Mouse (Mus musculus) CH12.LX (cell line): ENCODE data around the gene Gsta2.
"Not testable (repeated sequence)": the region's sequence is repeated elsewhere in the genome, so short reads cannot be mapped to it uniquely, and the experiment has no call there.

Experiments
- CHD1 ChIP-seq: IDR thresholded peaks from 2 replicates; pipeline ENCODE4 v1.6.1; 2012; ENCODE audit warnings: low read depth, low read length, improper control_type of control experiment, inconsistent platforms
- MAX ChIP-seq: IDR thresholded peaks from 2 replicates; pipeline ENCODE4 v1.6.1; 2011; ENCODE audit warnings: low read length, improper control_type of control experiment
- POLR2A ChIP-seq: IDR thresholded peaks from 2 replicates; pipeline ENCODE4 v1.6.1; 2011; ENCODE audit warnings: low read depth, mild to moderate bottlenecking, improper control_type of control experiment, low read length

DNA sequence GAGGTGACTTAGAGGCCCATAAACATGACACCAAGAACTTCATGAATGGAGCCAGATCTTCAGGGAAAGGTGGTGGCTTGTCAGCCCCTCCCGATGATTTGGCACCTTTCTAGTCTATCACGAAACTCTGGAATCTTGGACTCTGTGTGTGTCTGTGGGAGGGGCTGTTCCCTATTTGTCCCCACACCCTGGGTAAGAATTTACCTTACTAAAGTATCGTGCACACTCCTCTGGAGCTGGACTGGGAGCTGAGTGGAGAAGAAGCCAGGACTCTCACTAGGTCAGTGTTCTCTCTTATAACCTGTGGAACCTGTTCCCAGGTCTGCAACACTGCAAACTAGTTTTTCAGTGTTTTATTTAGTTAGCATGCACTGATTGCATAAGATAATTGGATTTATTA, 65.9 kb downstream of the Gsta2 start, which contains the start of gene Gm10639:
- TF ChIP-seq CHD1, MAX, POLR2A: not testable (repeated sequence)
